Mouse (Mus musculus) lung, postnatal 36 days (tissue): ENCODE measurements at regions not wholly inside any gene's neighbourhood (a gene's known extent, or its start where the extent isn't known, plus 50 kb on each side); places are given as distances from the start of the nearest gene placed in this dataset.

Source experiments
- DNase-seq: peaks from one replicate; pipeline ENCODE4 v3.0.0; 2022; ENCODE audit warnings: mixed read lengths

- no peak for DNase-seq
Observed at GRCm38 (mm10) chr1:92338589-92338988, 135.1 kb downstream of the Ndufa10 start.

DNA sequence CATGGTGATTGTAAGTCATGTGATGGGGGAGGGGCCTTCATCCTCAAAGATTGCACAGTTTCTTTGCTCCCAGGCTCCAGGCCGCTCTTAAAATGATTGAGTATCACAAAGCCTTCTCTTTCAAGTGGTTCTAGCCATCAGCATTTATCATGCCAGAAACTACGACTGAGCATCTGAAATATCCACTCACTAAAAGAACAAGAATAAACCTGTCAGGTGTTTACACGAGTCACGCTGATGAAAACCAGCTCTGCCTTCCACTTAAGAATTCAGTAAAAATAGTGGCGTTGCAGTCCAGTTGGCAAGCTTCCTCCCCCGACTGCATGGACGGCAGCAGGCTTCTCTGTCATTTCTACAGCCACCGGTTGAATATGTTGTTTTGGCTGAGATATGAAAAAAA lies 136.2 kb downstream of the Ndufa10 start:
- peak; percentile 25 for DNase-seq

- no peak for DNase-seq
Observed at GRCm38 (mm10) chr1:92332248-92332584, 136.7 kb upstream of the Hdac4 start.

GRCm38 (mm10) chr1:92331559-92332247 lies 136.2 kb upstream of the Hdac4 start:
- DNase-seq, result no peak

DNA sequence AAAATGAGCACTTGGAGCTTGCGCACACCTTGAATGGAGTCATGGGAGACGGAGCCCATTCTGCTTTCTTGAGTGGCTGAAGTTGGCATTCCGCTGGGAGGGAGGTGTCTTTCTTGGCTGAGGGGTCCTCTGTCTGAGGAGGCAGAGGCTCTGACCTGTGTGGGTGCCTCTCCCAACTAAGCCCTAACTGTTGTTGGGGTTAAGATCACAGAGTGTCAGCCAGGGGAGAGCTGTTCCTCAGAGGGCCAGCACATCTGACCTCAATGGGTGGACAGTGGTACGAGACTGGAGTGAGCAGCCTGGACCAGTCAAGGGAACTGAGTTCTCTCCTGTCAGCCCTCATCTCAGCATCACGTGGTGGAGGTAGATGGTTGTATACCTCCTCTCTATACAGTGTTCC lies 134.7 kb upstream of the Hdac4 start:
- no peak for DNase-seq

DNA sequence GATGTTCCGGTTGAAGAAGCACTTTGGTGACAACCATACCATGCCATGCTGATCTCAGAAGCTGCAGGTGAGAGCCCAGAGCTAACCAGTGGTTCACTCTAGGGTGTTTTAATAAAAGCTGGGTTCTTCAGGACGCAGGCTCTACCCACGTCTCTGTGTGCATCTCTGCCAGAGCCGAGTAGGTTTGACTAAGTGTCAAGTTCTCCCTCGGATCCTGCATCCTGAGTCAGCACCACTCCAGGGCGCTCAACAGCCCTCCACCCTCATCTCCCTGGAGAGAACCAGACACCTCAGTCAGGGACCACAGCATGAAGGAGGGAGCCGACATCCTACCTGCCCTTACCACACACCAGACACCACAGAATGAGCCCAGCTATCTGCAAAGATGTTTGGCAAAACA lies 134.0 kb upstream of the Hdac4 start:
- no peak for DNase-seq

- DNase-seq, result no peak
Observed at GRCm38 (mm10) chr1:92327141-92327540, 131.6 kb upstream of the Hdac4 start.

DNA sequence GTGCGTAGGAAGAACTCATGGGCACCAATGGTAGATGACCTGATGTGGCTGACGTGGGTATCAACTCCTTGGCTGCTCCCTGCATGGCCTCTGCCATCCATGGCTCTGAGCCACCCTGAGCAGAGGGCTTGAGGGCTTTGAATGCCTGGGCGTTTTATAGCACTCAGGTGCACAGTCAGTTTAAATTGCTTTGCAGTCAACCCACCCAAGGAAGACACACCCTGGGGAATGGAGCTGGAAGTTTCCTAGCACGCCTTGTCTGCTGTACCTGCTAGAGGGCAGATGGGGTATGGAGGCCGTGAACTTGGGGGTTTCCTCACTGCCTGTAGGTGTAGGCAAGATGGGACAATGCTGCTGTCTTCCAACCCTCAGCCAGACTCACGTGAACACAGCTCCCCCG lies 129.8 kb upstream of the Hdac4 start:
- no peak for DNase-seq

DNA sequence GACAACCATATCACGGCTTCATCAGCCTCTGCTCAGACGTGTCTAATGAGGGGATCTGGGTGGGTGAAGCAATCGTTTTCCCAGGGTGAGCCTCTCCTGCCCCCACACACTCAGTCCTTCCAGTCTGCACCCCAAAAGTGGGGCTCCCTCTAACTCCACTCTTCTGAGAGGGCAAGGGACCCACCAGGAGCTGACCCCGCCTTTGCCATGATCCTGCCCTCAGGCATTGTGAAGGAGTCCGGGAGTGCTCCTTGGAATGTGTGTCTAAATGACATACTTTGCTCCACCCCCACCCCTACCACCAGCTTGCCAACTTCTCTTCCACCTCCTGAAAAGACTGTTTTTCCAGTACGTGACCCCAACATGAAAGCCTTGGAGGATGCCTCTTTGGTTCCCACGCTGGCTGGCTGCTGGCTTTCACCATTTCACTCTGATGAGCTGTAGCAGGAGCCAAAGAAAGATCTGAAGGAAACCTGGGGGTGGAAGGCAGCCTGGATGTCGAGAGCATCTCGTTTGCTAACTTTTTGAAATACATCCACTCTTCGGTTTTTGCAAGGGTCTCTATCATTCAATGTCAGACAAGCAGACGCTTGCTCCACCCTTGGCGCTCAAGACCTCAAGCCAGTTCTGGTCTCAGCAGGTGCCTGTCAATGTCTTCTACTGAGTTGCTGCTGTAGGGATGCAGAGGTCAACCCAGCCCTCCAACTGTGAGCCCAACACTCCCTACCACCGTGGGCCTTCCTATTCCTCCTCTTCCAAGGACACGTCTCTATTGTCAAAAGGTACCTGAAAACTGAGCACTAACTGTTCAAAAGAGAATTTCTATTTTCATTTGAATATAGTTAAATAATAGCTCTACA lies 128.8 kb upstream of the Hdac4 start:
- DNase-seq, result no peak

DNA sequence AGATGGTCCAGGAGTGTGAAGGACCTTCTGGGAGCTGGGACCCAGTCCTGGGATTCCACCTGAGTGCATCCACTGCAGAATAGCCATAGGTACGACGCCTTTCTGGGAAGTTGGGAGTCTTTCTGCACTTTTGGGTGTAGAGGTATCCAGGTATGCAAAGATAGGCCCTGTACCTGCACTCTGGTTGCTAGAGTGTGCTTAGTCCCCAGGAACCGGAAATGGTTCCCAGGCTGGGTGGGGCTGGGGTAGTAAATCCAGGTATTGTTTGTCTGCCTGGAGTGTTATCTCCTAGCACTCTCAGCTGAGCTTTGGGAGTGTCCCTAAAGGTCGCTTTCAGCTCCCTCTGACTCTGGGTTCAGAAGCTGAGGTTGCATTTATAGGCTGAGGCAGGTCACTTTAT lies 121.6 kb upstream of the Hdac4 start:
- DNase-seq, result no peak

- peak; percentile 25 for DNase-seq
Observed at GRCm38 (mm10) chr1:92316191-92316723, 120.8 kb upstream of the Hdac4 start.

DNA sequence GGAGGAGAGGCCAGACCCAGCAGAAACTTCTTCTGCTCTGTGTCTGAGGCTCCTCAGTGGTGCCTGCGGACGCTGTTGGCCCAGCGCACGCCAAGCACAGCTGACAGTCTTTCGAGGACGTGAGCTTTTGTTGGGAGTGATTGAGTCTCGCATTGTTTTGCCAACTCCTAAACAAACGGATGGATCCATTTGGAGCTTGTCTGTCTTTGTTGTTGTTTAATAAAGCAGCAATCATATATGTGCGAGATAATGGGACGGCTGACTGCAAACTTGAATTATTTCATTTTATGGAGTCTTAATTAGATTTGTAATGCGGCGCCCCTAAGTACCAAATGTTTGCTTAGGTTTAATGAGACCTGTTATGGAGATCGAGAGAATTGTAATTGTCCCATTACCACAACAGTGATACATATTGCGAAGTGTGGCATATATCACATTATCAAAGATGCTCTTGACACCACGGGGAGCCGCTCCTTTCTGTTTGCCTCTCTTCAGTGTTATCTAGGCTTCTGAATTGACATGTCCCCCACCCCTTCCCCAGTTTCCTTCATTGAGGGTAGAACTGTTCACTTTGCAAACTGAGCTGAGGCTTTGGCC lies 117.6 kb upstream of the Hdac4 start:
- DNase-seq, result no peak

DNA sequence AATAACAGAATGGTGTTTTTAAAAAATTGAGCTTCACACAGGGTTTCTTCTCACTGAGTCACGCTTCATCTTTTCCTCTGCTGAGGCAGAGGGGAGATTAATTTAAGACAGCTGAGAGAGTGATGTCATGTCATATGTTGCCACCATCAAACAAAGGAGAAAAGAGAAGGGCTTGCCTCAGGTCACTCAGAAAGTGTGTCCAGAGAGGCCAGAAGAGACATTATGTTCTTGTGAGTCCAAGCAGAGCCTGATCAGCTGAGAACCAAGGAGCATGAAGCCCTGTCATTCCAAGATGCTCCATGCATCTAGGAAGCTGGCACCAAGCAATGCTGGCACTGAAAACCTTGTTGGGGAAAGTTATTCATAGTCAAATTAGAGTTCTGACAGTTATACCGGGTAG lies 114.4 kb upstream of the Hdac4 start:
- DNase-seq, result no peak

GRCm38 (mm10) chr1:92309381-92309780 lies 113.9 kb upstream of the Hdac4 start:
- DNase-seq, result no peak

- DNase-seq, result no peak
Observed at GRCm38 (mm10) chr1:92308537-92308936, 113.0 kb upstream of the Hdac4 start.

- no peak for DNase-seq
Observed at GRCm38 (mm10) chr1:92306042-92306441, 110.5 kb upstream of the Hdac4 start.

- no peak for DNase-seq
Observed at GRCm38 (mm10) chr1:92299041-92299440, 103.5 kb upstream of the Hdac4 start.

DNA sequence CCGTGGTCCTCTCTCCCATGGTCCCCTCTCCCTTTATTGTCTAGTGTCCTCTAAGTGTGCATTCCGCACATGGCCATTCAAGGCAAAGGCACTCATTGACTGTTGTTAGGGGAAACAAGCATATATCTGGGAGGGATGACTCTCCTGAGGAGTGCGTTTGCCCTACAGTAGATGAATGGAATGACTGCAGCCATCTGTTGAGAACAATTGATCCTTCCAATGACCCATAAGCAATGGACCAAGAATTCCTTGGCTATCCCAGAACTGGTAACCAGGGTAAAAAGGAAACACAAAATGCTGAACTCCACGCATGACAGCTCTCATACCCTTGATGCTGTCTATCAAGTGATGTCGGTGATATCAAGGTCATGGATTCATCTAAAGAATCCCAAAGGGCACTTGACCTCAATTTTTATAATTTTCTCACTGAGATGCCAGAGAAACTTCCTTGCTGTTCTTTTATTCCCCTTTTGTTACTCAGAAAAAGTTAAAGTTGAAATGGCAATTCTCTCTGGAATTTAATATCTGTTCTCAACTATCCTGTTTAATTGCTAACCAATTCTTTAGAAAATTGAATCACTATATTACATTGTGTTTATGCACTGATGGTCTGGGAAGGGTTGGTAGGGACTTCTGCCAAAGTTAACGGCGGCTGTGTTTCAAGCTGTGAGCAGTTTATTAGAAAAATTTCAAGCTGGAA lies 97.3 kb upstream of the Hdac4 start:
- no peak for DNase-seq

DNA sequence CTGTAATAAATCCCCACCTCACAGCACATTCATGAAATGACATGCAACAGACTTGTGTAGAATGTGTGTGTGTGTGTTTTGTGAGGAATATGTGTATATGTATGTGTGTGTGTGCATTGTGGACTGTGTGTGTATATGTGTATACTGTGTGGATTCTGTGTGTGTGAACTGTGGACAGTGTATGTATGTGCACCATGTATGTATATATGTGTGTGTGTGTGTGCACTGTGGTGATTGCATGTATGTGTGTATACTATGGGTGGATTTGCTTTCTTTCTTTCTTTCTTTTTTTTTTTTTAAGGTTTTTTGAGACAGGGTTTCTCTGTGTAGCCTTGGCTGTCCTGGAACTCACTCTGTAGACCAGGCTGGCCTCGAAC lies 91.5 kb upstream of the Hdac4 start:
- DNase-seq, result no peak

- DNase-seq, result no peak
Observed at GRCm38 (mm10) chr1:92286013-92286965, 90.8 kb upstream of the Hdac4 start.

DNA sequence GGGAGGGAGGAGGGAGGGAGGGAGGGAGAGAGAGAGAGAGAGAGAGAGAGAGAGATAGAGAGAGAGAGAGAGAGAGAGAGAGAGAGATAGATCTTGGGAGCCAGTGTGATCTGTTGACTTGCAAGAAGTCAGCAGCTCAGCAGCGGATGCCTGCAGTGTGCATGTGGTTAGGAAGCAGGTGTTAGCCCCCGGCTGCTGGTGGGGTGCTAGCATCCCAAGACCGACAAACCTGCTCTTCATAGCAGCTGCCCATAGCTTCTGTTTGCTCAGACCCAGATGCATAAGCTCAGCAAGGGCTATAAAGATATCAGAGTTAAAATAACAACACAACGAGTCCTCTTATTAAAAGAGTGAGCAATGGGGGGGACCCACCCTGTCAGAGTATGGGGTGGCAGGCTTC lies 88.7 kb upstream of the Hdac4 start:
- no peak for DNase-seq

- no peak for DNase-seq
Observed at GRCm38 (mm10) chr1:92277199-92277747, 81.8 kb upstream of the Hdac4 start.
